Mouse (Mus musculus): Measurements from ENCODE around the gene Trib2. TPM values are rescaled to one million over a fixed set of nuclear protein-coding genes. Genes with fewer than 3 reads are reported as not detected.

Gene Trib2
- total and polyA plus RNA-seq, 3 experiments = 15.4 to 32.7 (median 20.4) TPM

DNA sequence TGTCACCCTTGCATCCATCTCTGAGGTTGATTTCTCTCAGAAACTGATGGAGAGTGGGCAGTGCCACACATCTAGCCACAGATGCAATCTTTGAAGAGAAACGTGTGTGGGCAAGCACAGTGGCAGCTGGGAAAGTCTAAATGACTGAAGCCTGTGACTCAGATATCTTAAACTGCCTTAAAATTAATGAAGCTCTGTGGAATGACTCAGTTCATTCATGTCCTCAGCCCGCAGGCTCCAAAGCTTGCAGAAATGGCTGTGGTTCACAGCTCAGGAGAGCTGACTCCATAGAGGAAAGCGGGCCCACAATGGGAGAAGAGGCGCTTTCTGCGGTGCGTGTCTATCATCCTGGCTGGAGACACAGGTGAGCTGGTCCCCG, 15.9 kb upstream of the Trib2 start:
- WGBS = 94% methylated on average over 7 of the region's 7 CpGs

DNA sequence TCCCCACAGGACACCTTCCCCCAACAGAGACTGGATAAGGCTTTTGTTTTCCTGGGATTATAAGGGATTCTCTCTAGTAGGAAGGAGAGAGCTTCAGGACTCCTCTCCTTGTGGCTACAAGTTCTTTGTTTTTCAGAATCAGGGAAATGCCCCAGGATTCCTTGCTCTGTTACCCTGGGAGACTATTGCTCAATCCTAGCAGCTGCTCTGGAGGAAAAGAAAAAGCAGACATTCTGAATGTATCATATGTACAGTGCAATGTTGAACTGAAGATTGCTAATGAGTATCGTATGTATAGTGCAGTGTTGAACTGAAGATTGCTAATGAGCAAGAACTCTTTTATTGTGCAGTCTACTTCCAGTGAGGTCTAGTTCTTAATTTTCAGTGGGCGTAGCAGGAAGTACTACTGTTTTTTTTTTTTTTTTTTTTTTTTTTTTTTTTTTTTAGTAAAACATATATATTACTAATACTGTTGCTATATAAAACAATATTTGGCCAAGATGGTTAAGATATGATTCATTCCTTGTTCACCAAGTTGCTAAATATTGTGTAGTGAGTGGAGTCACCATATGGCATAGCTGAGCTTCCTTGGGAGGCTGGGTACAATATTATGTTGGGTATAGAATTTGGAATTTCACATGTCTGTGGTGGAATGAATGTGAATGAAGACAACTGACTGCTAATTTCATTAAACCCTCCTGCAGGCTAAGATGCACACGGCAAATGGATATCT, 15.4 kb upstream of the Trib2 start:
- Histone ChIP-seq H3K27ac (no peak overlapping the region), H3K36me3 (ENCODE audit: control insufficient read depth, insufficient read depth, low read length) (no peaks in the 10 kb centered on the region), H3K27me3 (ENCODE audit: control insufficient read depth, insufficient read depth, low read length) (no peaks in the 10 kb centered on the region), H3K79me2 (replicated peaks; ENCODE audit: control insufficient read depth, insufficient read depth, low read length) (no peaks in the 10 kb centered on the region), H3K9ac (ENCODE audit: low read depth, low read length) (no peak overlapping the region), H3K4me1 (ENCODE audit: control insufficient read depth, insufficient read depth, low read length) (no peaks in the 10 kb centered on the region), H3K4me3 (no peak overlapping the region)
- WGBS = 92% methylated on average over 3 of the region's 3 CpGs
- DNase-seq = no peak
- intact Hi-C loops (cut with DNase I) = no loop called here
- TF ChIP-seq POLR2A (IDR thresholded peaks at IDR 0.05; ENCODE audit: insufficient read depth, low read depth, low read length) (no peak), EP300 (IDR thresholded peaks at IDR 0.05; ENCODE audit: insufficient read depth, low read depth, low read length) (no peak), CTCF (IDR thresholded peaks at IDR 0.05) (no peak)

More for the DNA sequence above, 15.9 kb upstream of the Trib2 start:
- no peaks in the 10 kb centered on the region for H3K79me2 ChIP-seq (replicated peaks; ENCODE audit: control insufficient read depth, insufficient read depth, low read length)
- intact Hi-C loops (cut with DNase I) = no loop called here
- no peak overlapping the region for H3K27ac ChIP-seq
- no peaks in the 10 kb centered on the region for H3K27me3 ChIP-seq (ENCODE audit: control insufficient read depth, insufficient read depth, low read length)
- no peak for DNase-seq
- H3K36me3 ChIP-seq (ENCODE audit: control insufficient read depth, insufficient read depth, low read length) = no peaks in the 10 kb centered on the region
- H3K4me3 ChIP-seq = no peak overlapping the region
- TF ChIP-seq EP300 (IDR thresholded peaks at IDR 0.05; ENCODE audit: insufficient read depth, low read depth, low read length) (no peak), CTCF (IDR thresholded peaks at IDR 0.05) (no peak), POLR2A (IDR thresholded peaks at IDR 0.05; ENCODE audit: insufficient read depth, low read depth, low read length) (no peak)
- no peaks in the 10 kb centered on the region for H3K4me1 ChIP-seq (ENCODE audit: control insufficient read depth, insufficient read depth, low read length)
- no peak overlapping the region for H3K9ac ChIP-seq (ENCODE audit: low read depth, low read length)

DNA sequence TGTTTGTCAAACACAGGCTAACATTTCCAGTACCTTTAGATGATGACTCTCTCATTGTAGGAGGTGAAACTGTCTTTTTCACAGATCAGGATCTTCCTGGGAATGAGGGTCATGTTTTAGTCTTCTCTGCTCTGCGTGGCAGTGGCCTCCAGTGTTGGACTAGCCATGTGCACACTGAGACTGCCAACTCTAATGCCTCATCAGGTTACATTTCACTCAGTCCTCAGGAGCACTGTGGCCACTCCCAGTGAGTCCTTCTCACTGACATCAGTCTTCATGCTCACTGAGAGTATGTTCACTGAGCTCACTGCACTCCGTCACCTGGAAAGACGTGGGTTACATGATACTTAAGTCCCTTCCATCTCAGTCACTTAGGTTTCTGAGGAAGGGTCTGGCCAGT, 14.0 kb upstream of the Trib2 start:
- Histone ChIP-seq H3K27me3 (ENCODE audit: control insufficient read depth, insufficient read depth, low read length) (no peaks in the 10 kb centered on the region), H3K36me3 (ENCODE audit: control insufficient read depth, insufficient read depth, low read length) (no peaks in the 10 kb centered on the region), H3K4me3 (no peak overlapping the region), H3K79me2 (replicated peaks; ENCODE audit: control insufficient read depth, insufficient read depth, low read length) (no peaks in the 10 kb centered on the region), H3K9ac (ENCODE audit: low read depth, low read length) (no peak overlapping the region), H3K27ac (no peak overlapping the region), H3K4me1 (ENCODE audit: control insufficient read depth, insufficient read depth, low read length) (no peaks in the 10 kb centered on the region)
- intact Hi-C loops (cut with DNase I) = no loop called here
- DNase-seq = no peak
- no peak for TF ChIP-seq EP300 (IDR thresholded peaks at IDR 0.05; ENCODE audit: insufficient read depth, low read depth, low read length)
- TF ChIP-seq POLR2A (IDR thresholded peaks at IDR 0.05; ENCODE audit: insufficient read depth, low read depth, low read length) = no peak
- TF ChIP-seq CTCF (IDR thresholded peaks at IDR 0.05) = no peak
- 89% methylated on average over 3 of the region's 3 CpGs for WGBS

DNA sequence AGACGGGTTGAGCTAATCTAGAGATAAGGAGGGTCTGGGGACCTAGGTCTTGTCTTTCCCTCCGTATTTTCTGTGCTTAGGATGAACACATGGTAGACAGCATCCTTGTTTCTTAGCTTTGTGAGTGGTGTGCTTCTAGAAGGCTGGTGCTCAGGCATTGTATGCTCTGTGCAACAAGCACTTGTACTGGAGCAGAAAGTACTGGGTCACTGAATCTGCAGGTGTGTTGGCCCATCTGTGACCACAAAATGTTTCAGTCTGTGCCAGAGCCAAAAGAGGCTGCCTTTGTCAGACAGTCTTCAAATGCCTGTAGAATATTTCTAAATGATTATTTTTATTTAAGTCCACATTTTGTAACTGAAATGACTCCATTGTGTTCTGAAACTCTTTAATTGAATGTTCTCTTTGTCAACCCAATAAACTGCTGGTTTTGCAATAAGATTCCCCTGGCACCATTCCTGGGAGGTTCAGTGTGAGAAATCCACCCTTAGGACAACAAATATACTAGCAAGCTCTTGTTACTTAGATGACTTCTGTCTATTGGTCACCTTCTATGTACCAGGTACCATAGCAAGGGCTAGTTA, 12.2 kb upstream of the Trib2 start:
- Histone ChIP-seq H3K9ac (ENCODE audit: low read depth, low read length) (no peak overlapping the region), H3K36me3 (ENCODE audit: control insufficient read depth, insufficient read depth, low read length) (no peaks in the 10 kb centered on the region), H3K4me3 (no peak overlapping the region), H3K79me2 (replicated peaks; ENCODE audit: control insufficient read depth, insufficient read depth, low read length) (no peaks in the 10 kb centered on the region), H3K27ac (no peak overlapping the region), H3K4me1 (ENCODE audit: control insufficient read depth, insufficient read depth, low read length) (no peaks in the 10 kb centered on the region), H3K27me3 (ENCODE audit: control insufficient read depth, insufficient read depth, low read length) (no peaks in the 10 kb centered on the region)
- WGBS = 61% methylated on average over 2 of the region's 2 CpGs
- no peak for DNase-seq
- no peak for TF ChIP-seq POLR2A (IDR thresholded peaks at IDR 0.05; ENCODE audit: insufficient read depth, low read depth, low read length)
- no peak for TF ChIP-seq EP300 (IDR thresholded peaks at IDR 0.05; ENCODE audit: insufficient read depth, low read depth, low read length)
- no peak for TF ChIP-seq CTCF (IDR thresholded peaks at IDR 0.05)
- intact Hi-C loops (cut with DNase I) = no loop called here

DNA sequence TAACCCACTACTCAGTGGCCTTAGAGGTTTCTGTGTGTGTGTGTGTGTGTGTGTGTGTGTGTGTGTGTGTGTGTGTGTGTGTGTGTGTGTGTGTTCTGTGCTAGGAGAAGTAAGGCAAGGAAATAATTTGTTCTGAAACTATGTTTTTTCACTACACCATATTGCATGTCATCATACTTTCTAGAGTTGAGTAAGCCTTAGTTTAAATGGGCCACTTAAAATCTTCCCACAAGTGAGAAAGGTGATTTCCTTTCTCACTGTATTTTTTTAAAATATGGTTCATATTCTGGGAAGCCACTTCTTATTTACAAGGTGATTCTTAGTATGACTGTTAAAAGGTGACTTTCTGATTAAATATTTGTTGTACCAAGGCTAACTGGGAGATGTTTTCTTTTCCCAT, 4.3 kb upstream of the Trib2 start:
- H3K27ac ChIP-seq = no peak overlapping the region
- TF ChIP-seq CTCF (IDR thresholded peaks at IDR 0.05) (no peak), EP300 (IDR thresholded peaks at IDR 0.05; ENCODE audit: insufficient read depth, low read depth, low read length) (no peak), POLR2A (IDR thresholded peaks at IDR 0.05; ENCODE audit: insufficient read depth, low read depth, low read length) (no peak)
- no peaks in the 10 kb centered on the region for H3K36me3 ChIP-seq (ENCODE audit: control insufficient read depth, insufficient read depth, low read length)
- no peaks in the 10 kb centered on the region for H3K27me3 ChIP-seq (ENCODE audit: control insufficient read depth, insufficient read depth, low read length)
- no peaks in the 10 kb centered on the region for H3K79me2 ChIP-seq (replicated peaks; ENCODE audit: control insufficient read depth, insufficient read depth, low read length)
- H3K4me3 ChIP-seq = no peak overlapping the region
- no peaks in the 10 kb centered on the region for H3K4me1 ChIP-seq (ENCODE audit: control insufficient read depth, insufficient read depth, low read length)
- DNase-seq = no peak
- intact Hi-C loops (cut with DNase I) = no loop called here
- H3K9ac ChIP-seq (ENCODE audit: low read depth, low read length) = no peak overlapping the region

DNA sequence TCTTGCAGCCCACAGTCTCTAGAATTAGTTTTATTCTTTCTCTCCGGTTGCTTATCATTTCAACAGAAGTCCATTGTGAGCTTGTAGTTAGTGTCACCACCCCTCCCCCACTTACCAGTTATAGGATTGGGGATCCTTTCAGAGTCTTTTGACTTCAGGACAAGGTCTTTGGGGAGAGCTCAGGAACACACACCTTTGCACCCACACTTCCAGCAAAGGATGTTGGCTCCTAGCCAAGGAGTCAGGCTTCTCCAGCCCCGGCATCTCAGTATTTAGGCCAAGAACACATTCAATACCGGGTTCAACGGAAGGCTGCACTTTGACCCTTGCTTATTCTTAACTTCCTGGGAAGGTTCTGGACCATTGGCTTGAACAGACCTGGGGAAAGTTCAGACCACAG, 643 bp upstream of the Trib2 start:
- peak overlapping the region; percentile 84 for H3K4me3 ChIP-seq
- no peaks in the 10 kb centered on the region for H3K4me1 ChIP-seq (ENCODE audit: control insufficient read depth, insufficient read depth, low read length)
- H3K36me3 ChIP-seq (ENCODE audit: control insufficient read depth, insufficient read depth, low read length) = no peaks in the 10 kb centered on the region; the same call in 1 of the 2 replicates
- no peaks in the 10 kb centered on the region for H3K27me3 ChIP-seq (ENCODE audit: control insufficient read depth, insufficient read depth, low read length)
- no peak for TF ChIP-seq POLR2A (IDR thresholded peaks at IDR 0.05; ENCODE audit: insufficient read depth, low read depth, low read length)
- no peak for TF ChIP-seq EP300 (IDR thresholded peaks at IDR 0.05; ENCODE audit: insufficient read depth, low read depth, low read length)
- TF ChIP-seq CTCF (IDR thresholded peaks at IDR 0.05) = no peak
- intact Hi-C loops (cut with DNase I) = loop anchor here (1.0 to 2.0 kb wide), 6 partner anchors 33 to 691 kb away; no protein-coding TSS in a partner anchor
- no peaks in the 10 kb centered on the region for H3K79me2 ChIP-seq (replicated peaks; ENCODE audit: control insufficient read depth, insufficient read depth, low read length)
- 25% methylated on average over 4 of the region's 4 CpGs for WGBS
- peak in 1 of 2 experiments; percentile 41 for DNase-seq
- peak overlapping the region; percentile 80 for H3K27ac ChIP-seq
- H3K9ac ChIP-seq (ENCODE audit: low read depth, low read length) = no peak overlapping the region; the same call in 1 of the 2 replicates

Data from heart, adult 2 months (tissue).